Mouse (Mus musculus): ENCODE data around the gene Tmem175. TPM values are rescaled to one million over a fixed set of nuclear protein-coding genes. Genes with fewer than 3 reads are reported as not detected.
A peak's percentile ranks its signal among the peaks of the same experiment; 100 is the strongest.

Gene Tmem175
- polyA plus RNA-seq, 1 experiment from 2014 or later = 16.0 TPM

DNA sequence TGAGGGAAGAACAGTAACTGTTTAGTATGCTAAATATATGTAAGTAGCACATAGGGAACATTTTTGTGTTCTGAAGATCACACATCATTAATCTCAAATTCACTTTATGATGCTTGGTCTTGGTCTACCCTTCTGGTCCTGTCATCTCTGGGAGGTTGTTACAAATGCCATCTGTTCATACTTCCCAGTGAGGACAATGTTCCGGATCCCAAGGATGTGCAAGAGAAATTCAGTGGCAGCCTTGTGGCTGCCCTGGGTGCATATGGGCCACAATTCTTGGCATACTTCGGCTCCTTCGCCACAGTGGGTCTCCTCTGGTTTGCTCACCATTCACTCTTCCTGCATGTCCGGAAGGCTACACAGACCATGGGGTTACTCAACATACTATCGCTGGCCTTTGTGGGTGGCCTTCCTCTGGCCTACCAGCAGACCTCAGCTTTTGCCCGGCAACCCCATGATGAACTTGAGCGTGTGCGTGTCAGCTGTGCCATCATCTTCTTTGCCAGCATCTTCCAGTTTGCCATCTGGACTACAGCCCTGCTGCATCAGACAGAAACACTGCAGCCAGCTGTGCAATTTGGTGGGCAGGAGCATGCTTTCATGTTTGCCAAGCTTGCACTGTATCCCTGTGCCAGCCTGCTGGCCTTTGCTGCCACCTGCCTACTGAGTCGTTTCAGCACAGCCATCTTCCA lies 16.2 kb downstream of the Tmem175 start:
- no peak for DNase-seq (ENCODE audit: low spot score)
- Histone ChIP-seq H3K9me3 (no peaks in the 10 kb centered on the region), H3K36me3 (replicated peaks) (peaks cover 72% of the 10 kb centered on the region), H3K4me3 (no peak overlapping the region), H3K4me1 (no peaks in the 10 kb centered on the region), H3K27me3 (replicated peaks; ENCODE audit: low read depth, poor library complexity, severe bottlenecking) (no peaks in the 10 kb centered on the region), H3K27ac (replicated peaks) (no peak overlapping the region)
- 93% methylated on average over 9 of the region's 9 CpGs for whole genome bisulfite sequencing

- no peaks in the 10 kb centered on the region for H3K4me1 ChIP-seq
- DNase-seq (ENCODE audit: low spot score) = no peak
- peaks cover 77% of the 10 kb centered on the region for H3K36me3 ChIP-seq (replicated peaks)
- no peak overlapping the region for H3K4me3 ChIP-seq
- no peaks in the 10 kb centered on the region for H3K27me3 ChIP-seq (replicated peaks; ENCODE audit: low read depth, poor library complexity, severe bottlenecking)
- no peaks in the 10 kb centered on the region for H3K9me3 ChIP-seq
- H3K27ac ChIP-seq (replicated peaks) = no peak overlapping the region
- WGBS = 94% methylated on average over 3 of the region's 3 CpGs
Measured at GRCm38 (mm10) chr5:108646343-108646660, 16.7 kb downstream of the Tmem175 start.

DNA sequence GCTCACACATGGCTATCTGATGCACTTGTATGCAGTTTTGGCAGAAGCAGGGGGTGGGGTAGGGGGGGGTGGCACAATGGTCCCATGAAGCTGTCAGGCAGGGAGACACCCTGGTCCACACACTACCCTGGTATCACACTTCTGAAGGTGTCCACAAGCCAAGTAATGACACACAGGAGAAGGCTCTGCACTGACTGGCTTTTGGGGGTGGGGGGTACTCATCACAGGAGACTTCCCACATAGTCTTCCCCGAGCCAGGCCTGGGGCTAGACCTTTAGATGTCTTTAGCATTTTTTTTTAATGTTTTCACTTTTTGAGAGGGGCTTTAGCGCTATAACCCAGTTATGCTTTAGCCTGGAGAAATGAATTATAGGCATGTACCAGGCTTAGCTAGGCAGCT lies 17.7 kb downstream of the Tmem175 start:
- DNase-seq (ENCODE audit: low spot score) = no peak
- peaks cover 78% of the 10 kb centered on the region for H3K36me3 ChIP-seq (replicated peaks)

DNA sequence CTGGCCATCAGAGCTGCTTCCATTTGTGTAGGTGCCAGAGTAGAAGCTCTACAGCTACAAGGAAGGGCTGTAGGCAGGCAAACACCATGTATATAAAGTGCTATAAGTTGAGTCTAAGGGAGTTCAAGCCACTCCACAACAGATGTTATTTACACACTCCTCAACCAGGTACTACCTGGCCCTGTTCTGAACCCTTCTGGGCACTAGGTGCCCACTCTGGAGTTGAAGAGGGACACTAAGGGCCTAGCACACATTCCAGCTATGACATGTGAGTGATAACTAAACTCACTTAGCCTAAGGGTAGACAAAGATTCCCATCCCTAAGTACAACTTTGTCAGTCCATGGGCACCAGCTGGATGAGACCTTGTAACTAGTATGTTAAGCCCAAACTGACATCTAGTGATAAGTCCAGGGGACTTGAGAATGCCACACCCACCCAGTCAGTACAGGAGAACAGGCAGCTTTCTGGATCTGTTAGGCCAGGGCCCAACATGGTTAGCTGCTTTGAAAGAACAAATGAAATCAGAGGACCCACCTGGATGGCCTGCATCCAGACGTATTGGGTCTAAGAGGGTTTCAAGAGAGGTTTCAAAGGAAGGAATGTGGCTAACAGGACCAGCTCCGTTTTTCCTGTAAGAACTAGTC lies 18.4 kb downstream of the Tmem175 start:
- peaks cover 85% of the 10 kb centered on the region for H3K36me3 ChIP-seq (replicated peaks)

More for the DNA sequence above, 17.7 kb downstream of the Tmem175 start:
- Histone ChIP-seq H3K4me3 (no peak overlapping the region), H3K4me1 (no peaks in the 10 kb centered on the region), H3K9me3 (no peaks in the 10 kb centered on the region), H3K27ac (replicated peaks) (no peak overlapping the region), H3K27me3 (replicated peaks; ENCODE audit: low read depth, poor library complexity, severe bottlenecking) (no peaks in the 10 kb centered on the region)
- 92% methylated on average over 2 of the region's 2 CpGs for WGBS

GRCm38 (mm10) chr5:108648937-108649576 lies 19.5 kb downstream of the Tmem175 start:
- 89% methylated on average over 11 of the region's 11 CpGs for WGBS
- peaks cover 93% of the 10 kb centered on the region for H3K36me3 ChIP-seq (replicated peaks)

More for the DNA sequence above, 18.4 kb downstream of the Tmem175 start:
- H3K9me3 ChIP-seq = no peaks in the 10 kb centered on the region
- H3K27ac ChIP-seq (replicated peaks) = no peak overlapping the region
- no peaks in the 10 kb centered on the region for H3K27me3 ChIP-seq (replicated peaks; ENCODE audit: low read depth, poor library complexity, severe bottlenecking)
- no peaks in the 10 kb centered on the region for H3K4me1 ChIP-seq
- WGBS = 91% methylated on average over 2 of the region's 2 CpGs
- no peak overlapping the region for H3K4me3 ChIP-seq
- no peak for DNase-seq (ENCODE audit: low spot score)

GRCm38 (mm10) chr5:108650341-108650740 lies 20.8 kb downstream of the Tmem175 start:
- H3K9me3 ChIP-seq = no peaks in the 10 kb centered on the region
- WGBS = 87% methylated on average over 7 of the region's 7 CpGs
- no peaks in the 10 kb centered on the region for H3K4me1 ChIP-seq
- no peak overlapping the region for H3K27ac ChIP-seq (replicated peaks)
- H3K4me3 ChIP-seq = no peak overlapping the region
- no peaks in the 10 kb centered on the region for H3K27me3 ChIP-seq (replicated peaks; ENCODE audit: low read depth, poor library complexity, severe bottlenecking)
- DNase-seq (ENCODE audit: low spot score) = no peak
- H3K36me3 ChIP-seq (replicated peaks) = peaks cover 95% of the 10 kb centered on the region

More at GRCm38 (mm10) chr5:108648937-108649576, 19.5 kb downstream of the Tmem175 start:
- H3K9me3 ChIP-seq = no peaks in the 10 kb centered on the region
- no peaks in the 10 kb centered on the region for H3K4me1 ChIP-seq
- no peaks in the 10 kb centered on the region for H3K27me3 ChIP-seq (replicated peaks; ENCODE audit: low read depth, poor library complexity, severe bottlenecking)
- H3K4me3 ChIP-seq = no peak overlapping the region
- no peak for DNase-seq (ENCODE audit: low spot score)
- H3K27ac ChIP-seq (replicated peaks) = no peak overlapping the region

GRCm38 (mm10) chr5:108651136-108651720 lies 21.7 kb downstream of the Tmem175 start:
- Histone ChIP-seq H3K36me3 (replicated peaks) (peaks cover 95% of the 10 kb centered on the region), H3K4me1 (no peaks in the 10 kb centered on the region), H3K27ac (replicated peaks) (no peak overlapping the region), H3K4me3 (no peak overlapping the region), H3K9me3 (no peaks in the 10 kb centered on the region), H3K27me3 (replicated peaks; ENCODE audit: low read depth, poor library complexity, severe bottlenecking) (no peaks in the 10 kb centered on the region)
- 80% methylated on average over 5 of the region's 5 CpGs for WGBS
- no peak for DNase-seq (ENCODE audit: low spot score)

DNA sequence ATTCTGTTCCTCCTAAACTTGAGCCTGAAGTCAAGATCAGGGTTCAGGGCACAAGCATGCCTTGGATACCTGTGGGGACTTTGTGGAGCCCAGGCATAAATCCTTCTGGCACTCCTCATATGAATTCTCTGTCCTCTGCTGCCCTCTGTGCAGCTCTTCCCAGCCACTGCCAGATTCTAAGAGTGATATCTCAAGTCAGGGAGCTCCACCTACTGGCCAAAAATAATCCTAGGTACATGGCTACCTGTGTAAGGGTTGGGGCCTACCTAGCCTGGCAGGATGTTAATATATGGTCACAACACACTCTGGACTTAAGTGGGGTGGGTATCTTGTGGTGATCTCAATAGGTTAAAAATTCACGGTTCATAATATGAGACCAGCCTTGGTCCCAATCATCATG lies 22.3 kb downstream of the Tmem175 start:
- H3K36me3 ChIP-seq (replicated peaks) = peaks cover 94% of the 10 kb centered on the region
- no peaks in the 10 kb centered on the region for H3K27me3 ChIP-seq (replicated peaks; ENCODE audit: low read depth, poor library complexity, severe bottlenecking)
- H3K4me1 ChIP-seq = no peaks in the 10 kb centered on the region
- peak; percentile 47 for DNase-seq (ENCODE audit: low spot score)
- no peak overlapping the region for H3K4me3 ChIP-seq
- H3K27ac ChIP-seq (replicated peaks) = no peak overlapping the region
- no peaks in the 10 kb centered on the region for H3K9me3 ChIP-seq
- 61% methylated on average over 1 of the region's 1 CpGs for WGBS

GRCm38 (mm10) chr5:108653341-108653740 lies 23.8 kb downstream of the Tmem175 start:
- Histone ChIP-seq H3K4me1 (no peaks in the 10 kb centered on the region), H3K27ac (replicated peaks) (no peak overlapping the region), H3K9me3 (no peaks in the 10 kb centered on the region), H3K27me3 (replicated peaks; ENCODE audit: low read depth, poor library complexity, severe bottlenecking) (no peaks in the 10 kb centered on the region), H3K4me3 (no peak overlapping the region), H3K36me3 (replicated peaks) (peaks cover 94% of the 10 kb centered on the region)
- no peak for DNase-seq (ENCODE audit: low spot score)
- WGBS = 89% methylated on average over 6 of the region's 6 CpGs

DNA sequence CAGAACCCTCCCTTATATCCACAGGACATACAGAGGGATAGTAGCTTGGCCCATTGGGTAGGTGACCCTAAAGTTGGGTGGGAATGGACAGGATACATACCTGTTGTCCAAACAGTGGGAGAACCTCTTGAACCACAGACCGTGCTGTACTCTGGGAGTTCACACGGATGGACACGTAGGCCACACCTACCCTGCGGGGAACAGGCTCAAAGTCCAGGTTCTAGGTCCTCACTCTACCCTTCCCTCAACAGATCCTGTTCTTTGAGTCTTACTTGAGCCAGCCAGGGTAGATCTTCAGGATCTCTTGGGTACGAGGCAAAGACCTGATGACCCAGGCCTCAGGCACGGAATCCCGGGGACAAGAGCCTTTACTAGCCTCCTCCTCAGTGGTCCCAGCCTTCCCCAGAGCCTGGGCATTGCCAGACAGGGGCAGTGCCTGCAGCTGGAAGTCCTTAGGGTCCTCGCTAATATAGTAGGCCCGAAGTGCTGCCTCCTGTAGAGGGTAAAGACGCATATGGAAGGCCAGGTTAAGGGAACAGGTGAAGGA lies 24.9 kb downstream of the Tmem175 start:
- no peak for DNase-seq (ENCODE audit: low spot score)
- 94% methylated on average over 10 of the region's 10 CpGs for WGBS
- H3K27ac ChIP-seq (replicated peaks) = no peak overlapping the region

GRCm38 (mm10) chr5:108655381-108655780 lies 25.8 kb downstream of the Tmem175 start:
- Histone ChIP-seq H3K9me3 (no peaks in the 10 kb centered on the region), H3K27me3 (replicated peaks; ENCODE audit: low read depth, poor library complexity, severe bottlenecking) (no peaks in the 10 kb centered on the region), H3K4me3 (no peak overlapping the region), H3K36me3 (replicated peaks) (peaks cover 77% of the 10 kb centered on the region), H3K4me1 (peaks cover 15% of the 10 kb centered on the region), H3K27ac (replicated peaks) (no peak overlapping the region)
- WGBS = 96% methylated on average over 9 of the region's 9 CpGs
- DNase-seq (ENCODE audit: low spot score) = no peak

More for the DNA sequence above, 24.9 kb downstream of the Tmem175 start:
- H3K27me3 ChIP-seq (replicated peaks; ENCODE audit: low read depth, poor library complexity, severe bottlenecking) = no peaks in the 10 kb centered on the region
- H3K4me1 ChIP-seq = peaks cover 7% of the 10 kb centered on the region
- H3K4me3 ChIP-seq = no peak overlapping the region
- H3K36me3 ChIP-seq (replicated peaks) = peaks cover 85% of the 10 kb centered on the region
- no peaks in the 10 kb centered on the region for H3K9me3 ChIP-seq

GRCm38 (mm10) chr5:108655891-108656650 lies 26.5 kb downstream of the Tmem175 start:
- H3K9me3 ChIP-seq = no peaks in the 10 kb centered on the region
- WGBS = 94% methylated on average over 15 of the region's 15 CpGs
- no peaks in the 10 kb centered on the region for H3K27me3 ChIP-seq (replicated peaks; ENCODE audit: low read depth, poor library complexity, severe bottlenecking)
- no peak overlapping the region for H3K4me3 ChIP-seq
- H3K27ac ChIP-seq (replicated peaks) = no peak overlapping the region
- peaks cover 18% of the 10 kb centered on the region for H3K4me1 ChIP-seq
- H3K36me3 ChIP-seq (replicated peaks) = peaks cover 70% of the 10 kb centered on the region
- no peak for DNase-seq (ENCODE audit: low spot score)
